In the genomic region with DNA sequence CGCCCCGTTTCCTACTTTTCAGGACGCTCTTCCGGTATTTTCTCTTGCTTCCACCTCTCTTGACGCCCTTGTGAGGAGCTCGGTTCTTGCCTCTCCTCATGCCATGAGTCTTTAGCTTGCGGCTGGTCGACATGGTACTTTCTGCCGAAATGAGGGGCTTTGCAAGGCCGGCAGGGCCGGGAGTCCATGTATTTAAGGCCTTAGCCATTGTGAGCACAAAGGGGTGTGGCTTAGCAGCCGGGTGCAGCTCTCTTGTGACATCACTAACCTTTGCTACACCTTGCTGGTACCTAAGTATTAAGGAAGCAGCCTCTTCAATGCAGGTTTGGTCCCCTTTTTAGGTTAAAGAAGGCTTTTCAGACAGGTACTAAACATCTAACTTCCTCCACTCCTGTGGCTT, we compare ENCODE assay signal across 50 mouse cellular contexts. TPM values are rescaled to one million over a fixed set of nuclear protein-coding genes. Genes with fewer than 3 reads are reported as not detected.
"Had no signal": no experiment of that assay in that cellular context is flagged by ENCODE, and none has a peak within 500 bp of the region (broad histone marks: within the 10 kb centered on the region; RNA-seq: fewer than 3 reads in every experiment).

Tnp1 (minus strand) TSS at position 179 of the 400 bp plus-strand sequence.

- H3K9ac ChIP-seq: heart, embryonic 12.5 days; heart, embryonic 13.5 days; heart, embryonic 15.5 days; hindbrain, embryonic 12.5 days; hindbrain, embryonic 13.5 days; hindbrain, embryonic 14.5 days; hindbrain, embryonic 15.5 days; intestine, embryonic 15.5 days; kidney, embryonic 15.5 days had no signal

- DNase-seq: heart, postnatal 10 days; heart, postnatal 14 days; heart, postnatal 36 days; heart, postnatal 4 days; kidney, adult 11 months; kidney, adult 18-20 months; kidney, adult 2 months; kidney, adult 8-10 months; kidney, adult 9 months; kidney, postnatal 10 days; kidney, postnatal 14 days; kidney, postnatal 25 days; kidney, postnatal 36 days; kidney, postnatal 4 days; layer of hippocampus, adult 9-11 months; layer of hippocampus, postnatal 36 days had no signal

- H3K4me2 ChIP-seq: heart, embryonic 11.5 days; heart, embryonic 12.5 days; heart, embryonic 13.5 days; heart, embryonic 15.5 days; hindbrain, embryonic 12.5 days; hindbrain, embryonic 13.5 days; hindbrain, embryonic 14.5 days; hindbrain, embryonic 15.5 days; intestine, embryonic 15.5 days; kidney, embryonic 15.5 days had no signal

- H3K27ac ChIP-seq: heart, embryonic 10.5 days; heart, embryonic 13.5 days; heart, embryonic 15.5 days; hindbrain, embryonic 10.5 days; hindbrain, embryonic 12.5 days; hindbrain, embryonic 13.5 days; hindbrain, embryonic 14.5 days; hindbrain, embryonic 15.5 days; hindbrain, postnatal 0 days; intestine, embryonic 15.5 days; kidney, embryonic 15.5 days; kidney, postnatal 0 days; layer of hippocampus, adult 2 months had no signal

- H3K4me1 ChIP-seq: heart, embryonic 10.5 days; heart, embryonic 12.5 days; heart, embryonic 13.5 days; heart, embryonic 15.5 days; hindbrain, embryonic 12.5 days; hindbrain, embryonic 13.5 days; hindbrain, embryonic 15.5 days; intestine, embryonic 15.5 days; kidney, embryonic 15.5 days had no signal

- H3K9me3 ChIP-seq: heart, embryonic 10.5 days; heart, embryonic 12.5 days; heart, embryonic 13.5 days; heart, embryonic 15.5 days; hindbrain, embryonic 10.5 days; hindbrain, embryonic 12.5 days; hindbrain, embryonic 13.5 days; hindbrain, embryonic 15.5 days; intestine, embryonic 15.5 days; kidney, embryonic 15.5 days had no signal

- H3K4me3 ChIP-seq: heart, embryonic 10.5 days; heart, embryonic 12.5 days; heart, embryonic 13.5 days; heart, embryonic 15.5 days; hindbrain, embryonic 10.5 days; hindbrain, embryonic 12.5 days; hindbrain, embryonic 13.5 days; hindbrain, embryonic 15.5 days; intestine, embryonic 15.5 days; kidney, embryonic 15.5 days; layer of hippocampus, adult 2 months had no signal

- H3K27me3 ChIP-seq: heart, embryonic 12.5 days; heart, embryonic 13.5 days; heart, embryonic 15.5 days; hindbrain, embryonic 12.5 days; hindbrain, embryonic 13.5 days; hindbrain, embryonic 15.5 days; intestine, embryonic 15.5 days; kidney, embryonic 15.5 days had no signal

- ATAC-seq: hindbrain, embryonic 16.5 days; hindbrain, postnatal 0 days; inflammation-experienced regulatory T-cells, adult 6 months; intestine, embryonic 15.5 days; intestine, embryonic 16.5 days; intestine, postnatal 0 days had no signal

- H3K36me3 ChIP-seq: heart, embryonic 10.5 days; heart, embryonic 12.5 days; heart, embryonic 13.5 days; heart, embryonic 15.5 days; hindbrain, embryonic 10.5 days; hindbrain, embryonic 12.5 days; hindbrain, embryonic 13.5 days; hindbrain, embryonic 15.5 days; intestine, embryonic 15.5 days; kidney, embryonic 15.5 days had no signal

RNA-seq across cellular contexts. Expression of gene Tnp1, which starts in this region (rescaled TPM):
- total RNA-seq: heart, postnatal 10 days; heart, postnatal 14 days; heart, postnatal 25 days; heart, postnatal 36 days; heart, postnatal 4 days; hematopoietic stem cell, adult 5-6 weeks; hindbrain, postnatal 0 days; layer of hippocampus, adult 18-20 months; layer of hippocampus, adult 2 months; layer of hippocampus, adult 8-10 months; layer of hippocampus, postnatal 10 days; layer of hippocampus, postnatal 14 days; layer of hippocampus, postnatal 25 days; layer of hippocampus, postnatal 36 days had no signal
- polyA plus RNA-seq: heart, embryonic 10.5 days; heart, embryonic 11.5 days; heart, embryonic 12.5 days; heart, embryonic 13.5 days; heart, embryonic 14.5 days; heart, embryonic 15.5 days; heart, embryonic 16.5 days; heart, postnatal 0 days; hindbrain, embryonic 10.5 days; hindbrain, embryonic 11.5 days; hindbrain, embryonic 12.5 days; hindbrain, embryonic 13.5 days; hindbrain, embryonic 14.5 days; hindbrain, embryonic 15.5 days; hindbrain, embryonic 16.5 days; hindbrain, postnatal 0 days; inflammation-experienced regulatory T-cells, adult 6 months; intestine, embryonic 14.5 days; intestine, embryonic 15.5 days; intestine, embryonic 16.5 days; intestine, postnatal 0 days; kidney, embryonic 14.5 days; kidney, embryonic 15.5 days; kidney, embryonic 16.5 days; kidney, postnatal 0 days; large intestine, adult 2 months had no signal
